Mouse (Mus musculus): Measurements from ENCODE around the gene Sorcs2.
"Not testable (repeated sequence)": the region's sequence is repeated elsewhere in the genome, so short reads cannot be mapped to it uniquely, and the experiment has no call there.

Gene Sorcs2

GRCm38 (mm10) chr5:36298049-36298448 lies 99.9 kb downstream of the Sorcs2 start:
- no peak for DNase-seq (ENCODE audit: low read depth)

GRCm38 (mm10) chr5:36297246-36297645 lies 100.7 kb downstream of the Sorcs2 start:
- DNase-seq (ENCODE audit: low read depth): no peak

DNA sequence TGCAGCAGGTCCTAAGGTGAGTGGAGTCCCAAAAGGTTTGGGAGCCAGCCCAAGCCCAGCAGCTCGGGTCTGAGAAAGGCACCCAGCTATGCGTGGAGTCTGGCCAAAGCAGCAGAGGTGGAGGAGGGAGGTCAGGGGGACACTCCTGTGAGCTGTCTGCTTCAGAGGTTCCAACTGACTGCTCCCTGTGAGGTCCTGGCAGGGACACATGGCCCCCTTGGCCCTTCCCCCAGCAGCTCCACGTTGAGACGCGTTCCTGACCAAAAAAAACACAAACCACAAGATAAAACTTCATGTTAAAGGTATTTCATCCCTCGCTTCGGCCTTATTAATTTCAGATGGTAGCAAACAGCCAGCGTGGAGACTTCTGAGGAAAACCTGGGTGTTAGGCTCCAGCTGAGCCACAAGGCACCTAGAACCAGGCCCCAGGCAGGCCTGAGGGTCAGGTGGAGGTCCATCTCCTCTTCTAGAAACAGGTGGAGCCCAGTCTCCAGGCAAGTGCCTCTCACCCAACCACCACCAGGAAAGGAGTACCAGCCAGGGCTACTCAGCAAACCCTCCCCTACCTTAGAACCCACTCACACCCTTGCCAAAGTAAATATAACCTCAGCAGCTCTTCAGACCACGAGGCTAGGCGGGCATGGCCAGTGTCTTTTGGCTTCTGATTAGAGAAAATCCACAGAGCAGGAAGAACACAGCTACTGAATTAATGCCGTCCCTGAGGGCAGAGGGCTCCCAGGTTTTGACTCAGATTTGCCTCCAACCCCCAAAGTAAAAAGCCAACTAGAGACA lies 104.6 kb downstream of the Sorcs2 start:
- DNase-seq (ENCODE audit: low read depth): peak; percentile 79

DNA sequence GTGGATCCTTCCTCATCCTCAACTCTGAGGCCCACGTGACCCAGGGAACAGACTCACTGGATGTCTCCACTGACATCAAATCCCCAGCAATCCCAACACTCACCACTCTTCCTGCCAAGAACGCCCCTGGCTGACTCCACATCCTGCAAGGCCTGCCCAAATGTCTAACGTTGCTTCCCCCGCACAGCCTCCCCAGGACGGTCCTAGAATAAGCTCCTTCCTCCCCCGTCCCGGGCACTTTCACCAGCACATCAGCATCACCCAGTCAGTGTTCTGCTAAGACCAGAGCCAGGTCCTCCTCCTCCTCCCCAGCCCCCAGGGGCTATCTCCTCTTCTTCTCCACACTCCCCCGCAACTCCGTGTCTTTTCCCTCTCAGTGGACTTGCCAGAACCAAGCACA lies 105.6 kb downstream of the Sorcs2 start:
- DNase-seq (ENCODE audit: low read depth): no peak

DNA sequence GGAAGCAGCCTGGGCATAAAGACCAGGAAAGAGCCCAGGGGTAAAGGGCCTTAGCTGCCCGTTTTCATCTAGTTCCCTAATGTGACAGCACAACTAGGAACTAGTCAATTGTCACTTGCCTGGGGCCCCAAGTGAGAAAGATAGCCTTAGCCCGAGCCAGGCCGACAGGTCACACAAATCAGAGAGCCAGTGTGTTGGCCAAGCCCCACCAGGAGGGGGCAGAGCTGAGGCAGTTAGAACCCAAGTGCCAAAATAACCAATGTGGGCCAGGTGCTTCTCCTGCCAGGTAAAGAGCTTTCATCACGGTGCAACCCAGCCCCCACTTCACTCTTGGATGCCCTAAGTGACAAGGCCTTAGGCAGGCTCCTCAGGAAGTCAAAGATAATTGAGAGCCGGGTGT lies 106.7 kb downstream of the Sorcs2 start:
- DNase-seq (ENCODE audit: low read depth): no peak

DNA sequence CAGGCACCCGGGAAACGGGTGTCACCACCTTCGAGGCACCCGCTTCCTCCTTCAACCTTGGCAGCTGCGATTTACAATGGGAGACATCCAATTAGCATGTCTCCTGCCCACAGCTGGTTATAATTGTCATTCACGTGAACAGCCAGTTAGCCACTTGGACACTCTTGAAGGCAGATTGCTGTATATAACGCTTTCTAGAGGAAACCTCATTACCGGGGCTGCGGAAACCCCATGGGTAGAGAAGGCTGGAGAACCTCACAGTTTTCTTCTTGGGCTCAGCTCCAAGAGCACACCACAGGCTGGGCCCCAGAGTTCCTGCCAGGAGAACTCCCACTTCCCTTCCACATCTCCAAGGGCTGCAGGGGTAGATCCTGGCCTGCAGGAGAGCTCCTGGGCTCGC lies 112.5 kb downstream of the Sorcs2 start:
- no peak for DNase-seq (ENCODE audit: low read depth)

GRCm38 (mm10) chr5:36279896-36280295 lies 118.0 kb downstream of the Sorcs2 start:
- DNase-seq (ENCODE audit: low read depth): no peak

DNA sequence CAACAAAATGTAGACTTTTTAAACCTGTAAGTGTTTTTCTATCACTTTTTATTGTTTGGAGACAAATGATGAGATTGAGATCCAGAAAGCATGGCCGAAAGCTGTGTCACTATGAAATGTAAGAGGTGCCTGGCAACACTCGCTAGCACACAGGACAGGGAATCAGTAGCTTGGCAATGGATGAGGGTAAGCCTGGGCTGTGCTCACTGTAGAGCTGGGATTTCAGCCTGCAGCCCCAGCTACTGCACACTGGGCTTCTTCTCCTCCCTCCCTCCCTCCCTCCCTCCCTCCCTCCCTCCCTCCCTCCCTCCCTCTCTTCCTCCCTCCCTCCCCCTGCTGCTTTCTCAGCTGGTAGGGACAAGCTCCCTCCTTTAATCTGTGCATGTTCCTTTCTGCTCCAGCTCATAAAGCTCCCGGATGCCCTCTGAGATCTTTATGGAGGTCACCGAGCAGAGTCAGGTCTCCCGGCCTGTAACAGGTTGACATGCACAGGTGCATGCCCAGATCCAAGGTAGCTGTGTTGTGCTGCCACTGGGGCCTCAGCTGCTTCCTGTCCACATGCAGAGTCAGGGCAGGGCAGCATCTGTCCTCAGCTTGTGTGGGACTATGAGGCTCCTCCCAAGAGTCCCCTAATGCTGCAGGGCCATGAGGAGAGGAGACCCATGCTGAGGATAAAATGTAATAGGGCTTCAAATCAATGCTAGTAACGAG lies 123.1 kb downstream of the Sorcs2 start:
- no peak for DNase-seq (ENCODE audit: low read depth)

GRCm38 (mm10) chr5:36267194-36267769 lies 130.7 kb downstream of the Sorcs2 start:
- no peak for DNase-seq (ENCODE audit: low read depth)

GRCm38 (mm10) chr5:36260862-36261261 lies 137.1 kb downstream of the Sorcs2 start:
- DNase-seq (ENCODE audit: low read depth): no peak

DNA sequence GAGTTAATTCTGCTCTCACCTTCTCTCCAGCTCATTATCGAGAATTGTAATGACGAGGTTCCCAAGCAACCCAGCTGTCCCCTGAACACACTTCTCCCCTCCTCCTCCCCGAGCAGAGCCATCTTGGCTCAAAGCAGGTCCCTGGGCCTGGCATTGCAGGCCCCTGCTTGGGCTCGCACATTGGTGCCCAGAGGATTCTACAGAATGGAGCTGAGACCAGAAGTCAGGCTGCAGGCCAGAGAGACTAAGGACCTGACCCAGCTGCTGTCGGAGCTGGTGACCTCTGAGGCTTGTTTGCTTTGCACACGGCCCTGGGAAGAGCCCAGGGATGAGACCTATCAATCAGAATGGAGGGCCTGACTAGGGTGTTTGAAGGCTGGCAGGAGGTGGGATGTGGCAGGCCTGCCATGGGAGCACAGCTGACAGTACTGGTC lies 138.2 kb downstream of the Sorcs2 start:
- DNase-seq (ENCODE audit: low read depth): no peak

DNA sequence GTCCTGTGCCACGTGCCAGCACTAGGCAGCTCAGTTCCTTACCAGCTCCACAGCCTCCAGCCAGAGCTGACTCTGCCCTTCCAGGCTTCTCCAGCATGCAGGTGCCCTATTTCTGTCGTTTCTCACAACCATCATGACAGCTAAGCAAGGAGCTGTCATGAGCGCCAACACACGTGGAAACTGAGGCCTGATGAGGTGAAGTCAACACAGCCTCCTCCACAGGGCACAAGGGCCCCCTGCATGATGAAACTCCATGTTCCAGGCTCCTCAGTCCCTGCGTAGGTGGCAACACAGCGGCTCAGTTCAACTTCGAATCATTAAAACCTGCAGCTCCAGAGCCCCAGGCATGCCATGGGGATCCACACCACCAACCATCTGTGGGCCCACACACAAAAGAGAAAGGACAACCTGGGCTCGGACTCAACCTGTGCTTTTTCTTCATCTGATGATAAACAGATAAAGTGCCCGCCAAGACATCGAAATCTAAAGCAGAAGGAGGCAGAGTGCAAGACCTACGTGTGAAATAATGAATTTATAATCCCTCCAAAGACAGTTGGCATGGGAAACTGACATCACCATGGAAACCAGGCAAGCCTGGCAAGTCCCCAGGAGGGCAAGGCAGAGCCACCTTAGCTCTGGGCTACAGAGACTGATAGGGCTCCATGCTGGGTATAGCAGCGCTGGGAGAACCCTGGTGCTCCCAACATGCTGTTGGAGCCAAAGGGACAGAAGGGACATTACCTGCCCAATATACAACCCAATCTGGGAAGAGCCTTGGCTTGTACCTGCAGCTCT lies 139.4 kb downstream of the Sorcs2 start:
- no peak for DNase-seq (ENCODE audit: low read depth)

GRCm38 (mm10) chr5:36257008-36257407 lies 140.9 kb downstream of the Sorcs2 start:
- no peak for DNase-seq (ENCODE audit: low read depth)

- DNase-seq (ENCODE audit: low read depth): peak; percentile 11
These were observed 143.1 kb downstream of the Sorcs2 start for GRCm38 (mm10) chr5:36254642-36255516.

DNA sequence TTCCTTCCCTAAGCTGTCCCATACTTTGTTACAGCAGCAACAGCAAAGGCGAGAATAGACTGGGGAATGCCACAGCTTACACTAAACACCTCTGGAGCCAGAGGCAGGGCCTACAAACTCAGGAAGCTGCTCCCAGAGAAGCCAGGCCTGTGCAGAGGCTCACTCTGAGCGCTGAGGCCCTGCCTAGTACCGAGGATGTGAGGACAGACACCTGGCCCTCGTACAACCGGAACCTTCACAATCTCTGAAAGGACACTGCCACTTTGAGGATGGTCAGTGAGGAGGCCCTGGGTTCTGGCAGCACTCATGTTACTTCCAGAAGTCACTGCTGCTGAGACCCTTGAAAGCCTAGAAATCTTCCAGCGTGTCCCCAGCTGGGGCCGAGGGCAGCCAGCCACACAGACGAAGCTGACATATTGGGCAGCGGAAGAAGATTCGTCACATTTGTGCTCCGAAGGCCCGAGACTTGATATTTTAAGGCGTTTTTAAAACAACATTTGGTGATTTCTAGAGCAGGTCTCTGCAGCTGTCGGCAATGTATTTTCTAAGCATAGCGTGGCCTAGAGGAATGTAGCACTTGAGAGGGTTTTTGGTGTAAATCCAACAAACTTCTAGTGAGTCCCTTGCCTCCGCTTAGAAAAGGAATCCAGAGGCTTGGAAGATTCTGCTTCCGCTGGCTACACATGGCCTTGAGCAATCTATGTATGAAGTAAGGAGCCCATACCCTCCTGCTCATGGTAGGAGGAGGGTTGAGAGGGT lies 145.0 kb downstream of the Sorcs2 start:
- no peak for DNase-seq (ENCODE audit: low read depth)

DNA sequence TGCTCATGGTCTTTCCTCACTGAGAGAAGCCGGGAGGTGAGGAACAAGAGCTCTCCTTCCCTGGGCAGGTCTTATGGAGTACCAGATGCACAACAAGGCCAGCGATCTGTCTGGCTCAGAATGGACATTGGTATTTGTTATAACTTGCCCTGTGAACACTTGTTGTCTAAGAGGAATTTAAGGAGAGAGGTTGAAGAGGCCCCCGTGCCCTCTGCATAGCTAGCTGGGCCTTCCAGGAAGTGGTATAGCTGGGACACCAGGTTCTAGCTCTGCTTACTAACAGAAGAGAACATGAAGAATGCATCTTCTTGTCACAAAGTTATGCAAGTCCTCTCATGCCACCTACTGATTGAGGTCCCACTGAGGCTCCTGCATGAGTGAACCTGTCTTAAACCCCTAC lies 149.9 kb downstream of the Sorcs2 start:
- DNase-seq (ENCODE audit: low read depth): no peak

GRCm38 (mm10) chr5:36237526-36237925 lies 160.4 kb downstream of the Sorcs2 start:
- not testable (repeated sequence) for DNase-seq (ENCODE audit: low read depth)

DNA sequence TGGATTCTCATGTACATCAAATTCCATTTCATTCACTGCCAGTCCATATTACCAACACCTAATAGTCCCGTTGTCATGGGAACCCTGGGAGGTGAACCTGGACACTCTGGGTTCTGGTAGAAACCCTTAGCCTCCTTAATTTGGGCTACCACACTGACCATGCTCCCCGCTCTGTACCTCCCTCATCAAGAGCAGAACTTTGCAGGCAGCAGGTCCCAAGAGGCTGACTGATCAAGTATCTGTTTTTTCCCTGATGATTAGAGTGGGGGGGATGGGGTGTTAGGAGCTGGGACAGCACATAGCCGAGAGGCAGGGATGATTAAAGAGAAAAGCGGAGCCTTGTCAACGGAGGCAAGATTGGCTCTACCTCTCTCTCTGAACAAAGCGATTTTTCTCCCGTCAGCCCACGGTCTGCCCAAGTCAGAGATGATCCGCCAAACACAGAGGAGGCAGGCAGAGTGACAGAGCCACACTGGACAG lies 167.6 kb downstream of the Sorcs2 start:
- no peak for DNase-seq (ENCODE audit: low read depth)

DNA sequence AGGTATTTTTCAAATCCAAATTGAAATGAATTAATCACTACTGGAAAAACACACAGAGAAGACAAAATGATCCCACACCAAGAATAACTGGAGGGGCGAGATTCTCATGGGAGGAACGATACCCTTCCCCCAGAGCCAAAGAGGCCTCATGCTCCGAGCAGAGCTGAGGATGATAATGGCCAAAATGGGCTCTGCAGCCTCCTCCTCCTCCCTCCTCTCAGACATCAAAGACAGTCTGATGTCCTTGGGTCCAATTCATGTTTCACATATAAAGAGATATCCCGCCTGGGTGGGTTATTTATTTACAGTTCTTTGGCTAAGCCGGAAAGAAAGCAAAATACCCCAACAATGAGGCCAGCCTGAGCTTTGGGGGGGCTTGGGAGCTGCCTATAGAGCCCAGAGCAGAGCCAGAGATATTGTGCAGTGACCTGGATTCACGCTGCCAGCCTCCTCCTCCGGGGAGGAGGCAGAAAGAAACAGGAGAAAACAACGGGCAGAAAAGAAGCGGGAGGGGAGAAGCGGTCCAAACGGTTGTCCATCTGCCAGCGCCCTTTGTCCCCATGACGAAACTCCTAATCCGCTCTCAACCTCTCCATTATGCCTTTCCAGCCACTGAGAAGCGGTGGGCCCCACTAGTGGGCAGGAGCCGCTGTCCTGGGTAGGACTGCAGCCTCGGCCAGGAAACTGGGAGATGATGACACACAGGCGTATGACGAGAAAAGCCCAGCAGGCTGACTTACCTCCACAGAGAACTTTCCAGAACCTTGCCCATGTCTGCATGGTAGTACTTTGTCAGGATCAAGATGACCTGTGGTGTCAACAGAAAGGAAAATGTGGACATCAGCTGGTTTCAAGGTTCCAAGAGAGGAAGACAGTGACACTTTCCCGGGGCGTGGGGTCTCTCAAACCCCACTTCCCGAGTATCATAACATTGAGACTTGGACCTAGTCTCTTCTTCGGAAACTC lies 169.3 kb downstream of the Sorcs2 start:
- no peak for DNase-seq (ENCODE audit: low read depth)
